Mouse (Mus musculus) gastrocnemius, postnatal 36 days (tissue): ENCODE results near the gene Srms. TPM values are rescaled to one million over a fixed set of nuclear protein-coding genes. Genes with fewer than 3 reads are reported as not detected.
"Not testable (repeated sequence)": the region's sequence is repeated elsewhere in the genome, so short reads cannot be mapped to it uniquely, and the experiment has no call there.

Source experiments
- DNase-seq, 2 experiments: peaks; one replicate each; pipeline ENCODE4 v3.0.0; 2022
- intact Hi-C: fragments of 180-260 bp; cut with DNase I; formaldehyde crosslinking; loops from one replicate; pipeline ENCODE4 v1.15.1; 2025
- total RNA-seq, 2 experiments: library from RNA; stranded (reverse); gene quantifications; 2 replicates each; pipeline ENCODE4 v1.2.3; 2021

Srms gene
- total RNA-seq, 2 experiments from 2014 or later, result 0.22 to 0.38 TPM

DNA sequence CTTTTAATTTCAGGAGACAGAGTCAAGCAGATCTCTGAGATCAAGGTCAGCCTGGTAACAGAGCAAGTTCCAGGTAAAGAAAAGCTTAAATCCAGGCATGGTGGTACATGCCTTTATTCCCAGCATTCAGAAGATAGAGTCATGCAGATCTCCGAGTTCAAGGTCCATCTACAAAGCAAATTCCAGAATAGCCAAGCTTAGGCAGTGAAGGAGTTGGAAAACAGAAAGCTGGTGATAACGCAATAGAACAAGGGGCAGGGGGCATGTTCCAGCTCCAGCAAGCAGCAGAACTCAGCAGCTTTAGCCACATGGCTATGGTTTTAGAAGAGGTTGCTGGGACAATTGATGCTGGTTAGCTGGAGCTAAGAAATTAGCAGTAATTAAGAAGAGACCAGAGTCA, 12.0 kb upstream of the Srms start:
- intact Hi-C loops, result no loop called here

DNA sequence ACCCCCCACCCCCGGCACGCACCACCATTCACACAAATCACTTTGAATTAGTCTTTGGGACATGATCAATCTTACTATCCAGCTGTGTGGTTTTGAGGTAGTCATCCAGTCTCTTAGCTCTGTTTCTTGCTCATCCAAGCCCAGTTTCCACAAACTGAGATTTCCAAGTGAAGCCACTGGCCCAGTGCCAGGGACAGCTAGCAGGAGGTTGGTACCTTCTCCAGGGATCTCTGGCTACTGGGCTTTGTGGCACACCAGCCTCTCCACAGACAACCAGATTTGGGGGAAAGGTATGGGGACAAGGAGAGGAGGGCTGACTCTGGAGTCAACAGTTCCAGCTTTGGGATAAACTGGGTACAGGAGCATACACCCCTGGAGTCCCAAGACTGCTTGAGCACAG, 7.4 kb upstream of the Srms start:
- DNase-seq, result no peak
- intact Hi-C loops, result no loop called here

More for the DNA sequence above, 12.0 kb upstream of the Srms start:
- DNase-seq, result no peak

DNA sequence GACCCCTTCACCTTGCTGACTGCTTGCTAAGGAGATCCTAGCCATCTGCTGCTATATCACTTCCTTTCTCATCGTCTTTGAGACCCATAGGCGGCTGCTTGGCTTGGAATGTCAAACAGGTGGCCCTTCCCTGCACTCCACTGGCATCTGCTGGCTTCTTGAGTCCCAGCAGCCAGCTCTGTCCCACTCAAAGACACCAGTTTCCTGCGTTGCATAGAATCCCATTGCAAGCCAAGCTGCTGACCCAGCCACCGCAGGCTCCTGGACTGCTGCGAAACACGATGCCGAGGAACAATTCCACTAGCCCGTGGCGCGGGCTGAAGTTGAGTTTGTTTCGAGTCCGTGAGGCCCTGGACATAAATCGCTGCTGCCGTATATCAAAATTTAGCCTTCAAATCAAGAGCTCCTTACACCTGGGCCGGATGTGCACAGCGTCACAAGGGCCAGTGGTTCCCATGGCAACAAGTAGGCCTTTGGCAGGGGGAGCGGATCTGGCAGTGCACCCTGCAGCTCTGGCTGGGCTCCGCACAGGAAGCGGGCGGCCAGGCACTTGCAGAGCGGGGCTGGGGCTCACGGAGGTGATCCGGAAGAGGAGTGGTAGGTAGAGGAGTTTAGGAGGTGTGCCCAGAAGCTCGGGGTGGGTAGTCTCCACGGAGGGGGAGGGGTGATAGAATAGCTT, 6.7 kb upstream of the Srms start, which contains the start of gene Fndc11:
Fndc11 (plus strand) TSS at position 476 of the 679 bp plus-strand sequence.
- DNase-seq, result peak; percentile 54 to 60
- intact Hi-C loops, result no loop called here

DNA sequence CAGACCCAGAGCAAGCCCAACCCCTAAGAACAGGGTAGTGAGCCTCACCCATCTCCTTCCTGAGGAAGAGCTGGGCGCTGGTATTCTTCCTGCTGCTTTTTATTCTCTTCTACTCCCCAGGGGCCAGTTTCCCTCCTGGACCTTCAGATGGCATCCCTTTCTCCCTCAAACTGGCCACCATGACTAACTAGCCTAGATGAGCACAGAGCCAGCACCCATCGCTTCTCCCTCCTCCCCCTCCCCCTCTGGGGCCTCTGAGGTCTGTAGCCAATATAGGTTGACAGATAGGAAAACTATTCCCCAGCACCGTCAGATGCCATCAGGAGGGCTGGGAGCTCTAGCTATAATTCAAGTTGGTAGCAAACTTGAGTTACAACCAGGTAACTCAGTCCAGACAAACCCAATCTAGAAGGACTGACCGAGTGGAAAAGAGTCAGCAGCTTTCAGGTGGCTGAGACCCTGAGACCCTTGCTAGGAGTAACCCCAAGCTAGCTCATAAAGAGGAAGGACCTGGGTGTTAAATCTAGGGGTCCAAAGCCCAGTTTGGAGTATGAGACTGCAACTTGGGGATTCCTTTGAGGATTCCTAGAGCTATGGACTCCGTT, 6.0 kb upstream of the Srms start:
- intact Hi-C loops, result no loop called here
- no peak for DNase-seq

DNA sequence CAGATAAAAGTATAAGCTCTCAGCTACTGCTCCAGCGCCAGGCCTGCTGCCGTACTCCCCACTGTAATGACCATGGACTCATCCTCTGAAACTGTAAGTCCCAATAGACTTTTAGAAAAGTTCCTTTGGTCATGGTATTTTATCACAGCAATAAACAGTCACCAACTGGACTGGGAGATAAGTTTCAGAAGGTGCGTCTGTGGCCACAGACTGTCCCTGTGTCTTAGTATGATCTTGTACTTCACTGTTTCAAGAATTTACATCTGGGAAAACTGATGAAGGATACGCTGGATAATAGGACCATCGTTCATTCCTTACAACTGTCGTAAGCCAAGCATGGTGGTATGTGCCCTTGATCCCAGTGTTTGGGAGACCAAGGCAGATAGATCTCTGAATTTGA, 3.1 kb upstream of the Srms start:
- intact Hi-C loops, result no loop called here

DNA sequence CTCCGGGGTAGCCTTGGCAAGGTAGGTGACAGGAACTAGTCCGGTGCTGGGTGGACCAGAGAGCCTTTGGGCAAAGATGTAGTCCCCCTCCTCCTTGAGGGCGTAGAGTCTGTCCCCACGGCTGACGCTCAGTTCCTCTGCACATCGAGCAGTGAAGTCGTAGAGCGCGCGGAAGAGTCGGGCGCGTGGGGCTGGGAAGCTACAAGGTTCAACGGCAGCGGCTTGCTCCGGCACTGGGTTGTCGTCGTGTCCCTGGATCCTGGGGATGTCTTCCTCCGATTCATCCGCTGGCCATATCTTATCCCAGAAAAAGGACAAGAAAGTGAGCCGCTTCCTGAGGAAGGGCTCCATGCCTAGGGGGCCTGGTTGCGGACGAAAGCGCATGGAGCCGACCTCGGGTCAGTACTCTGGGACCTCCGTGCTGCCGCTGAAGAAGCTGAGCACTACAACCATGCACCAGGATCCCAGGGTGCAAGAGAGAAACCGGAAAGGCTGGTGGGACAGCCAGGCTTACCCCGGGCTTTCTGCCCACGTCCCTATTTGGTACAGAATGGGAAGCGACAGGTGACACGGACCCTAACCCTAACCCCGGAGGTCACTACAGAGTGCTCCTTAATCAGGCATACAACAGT, 480 bp downstream of the Srms start:
- no peak for DNase-seq
- intact Hi-C loops, result no loop called here

More for the DNA sequence above, 3.1 kb upstream of the Srms start:
- DNase-seq, result no peak

DNA sequence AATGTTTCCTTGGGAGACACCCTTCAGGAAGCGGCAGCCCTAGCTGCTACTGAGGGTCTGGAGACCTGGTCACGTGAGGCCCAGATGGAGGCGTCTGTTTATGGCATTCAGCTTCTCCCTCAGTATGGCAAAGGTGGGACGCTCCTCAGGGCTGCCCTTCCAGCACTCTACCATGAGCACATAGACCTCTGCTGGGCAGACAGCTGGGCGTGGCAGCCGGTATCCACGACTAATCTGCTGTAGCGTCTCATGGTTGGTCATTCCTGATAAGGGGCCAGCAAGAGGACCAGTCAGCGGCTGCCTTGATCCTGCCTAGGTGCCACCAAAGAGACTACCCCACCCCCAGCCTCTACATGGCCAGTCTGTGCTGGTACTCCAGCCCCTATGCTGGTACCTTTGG, 6.9 kb downstream of the Srms start:
- intact Hi-C loops, result no loop called here

DNA sequence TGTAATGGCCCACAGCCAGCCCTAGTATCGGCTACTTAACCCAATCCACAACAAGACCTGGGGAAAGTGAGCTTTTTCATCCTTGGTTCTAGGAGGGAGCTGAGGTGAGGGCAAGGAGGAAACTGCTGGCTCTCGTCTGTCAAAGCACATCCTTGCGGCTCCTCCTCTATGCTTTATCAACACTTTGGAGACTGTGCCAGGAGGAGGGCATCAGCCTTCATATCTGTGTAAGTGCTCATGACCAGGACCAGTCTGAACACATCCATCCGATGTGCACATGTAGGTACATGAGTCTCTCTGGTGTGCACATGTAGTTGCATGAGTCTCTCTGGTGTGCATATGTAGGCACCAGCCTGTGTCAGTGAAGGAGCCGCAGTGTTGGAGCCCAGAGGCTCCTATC, 7.3 kb downstream of the Srms start:
- DNase-seq, result no peak
- intact Hi-C loops, result no loop called here

More for the DNA sequence above, 6.9 kb downstream of the Srms start:
- no peak for DNase-seq

DNA sequence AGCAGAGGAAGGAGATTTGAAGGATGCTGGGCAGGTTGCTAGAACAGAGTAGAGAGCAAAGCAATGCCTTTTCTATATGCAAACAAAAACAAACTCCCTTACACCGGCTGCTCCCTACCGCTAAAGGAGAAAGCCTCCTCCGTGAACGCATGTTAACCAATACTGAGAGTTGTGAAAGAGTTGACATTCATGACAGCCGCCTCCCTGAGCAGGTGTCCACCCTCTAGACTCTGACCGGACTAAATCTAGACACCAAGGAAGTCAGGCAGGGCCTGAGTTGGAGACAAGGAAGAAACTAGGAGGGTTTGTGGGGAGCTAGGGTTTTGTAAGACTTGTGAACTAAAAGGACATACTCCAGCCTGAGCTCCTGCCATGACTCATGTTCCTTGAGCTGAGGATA, 10.1 kb downstream of the Srms start:
- no peak for DNase-seq
- intact Hi-C loops, result no loop called here

DNA sequence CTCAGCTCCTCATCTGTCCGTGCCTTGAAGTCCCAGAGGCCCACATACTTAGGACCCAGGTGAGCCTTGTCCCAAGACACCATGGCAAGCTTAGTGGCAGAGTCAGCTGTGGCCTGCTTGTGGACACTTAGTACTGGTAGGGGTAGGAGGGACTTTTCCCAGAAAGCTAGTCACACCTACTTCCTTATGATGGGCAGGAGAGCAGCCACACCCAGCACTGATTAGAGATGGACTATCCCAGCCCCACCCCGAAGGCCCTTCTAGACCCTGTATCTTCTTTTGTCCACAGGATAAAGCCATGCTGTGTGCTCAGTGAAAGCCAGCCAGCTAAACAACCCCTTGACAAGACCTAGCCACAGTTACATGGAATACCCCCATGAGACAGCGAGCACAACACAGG, 10.6 kb downstream of the Srms start, which contains the start of gene Ptk6:
Ptk6 (minus strand) TSS at position 368 of the 400 bp plus-strand sequence.
- DNase-seq, result no peak

DNA sequence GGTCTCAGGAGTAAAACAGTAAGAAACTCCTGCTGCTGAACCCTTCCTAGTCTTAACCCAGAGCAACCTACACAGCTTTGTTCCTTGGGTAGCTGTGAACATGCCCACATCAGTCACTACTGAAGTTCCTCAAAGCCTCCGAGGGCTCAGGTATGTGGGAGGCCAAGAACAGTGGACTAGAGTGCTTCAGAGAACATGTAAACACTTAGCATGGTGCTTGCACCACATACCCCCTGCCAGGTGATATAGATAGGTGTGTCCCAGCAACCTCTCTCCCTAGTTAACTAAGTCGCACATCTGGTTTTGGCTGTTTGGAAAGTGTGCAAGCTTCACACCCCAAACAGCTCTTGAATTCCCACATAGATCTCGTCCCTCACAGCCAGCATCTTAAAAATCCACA, 11.4 kb downstream of the Srms start:
- intact Hi-C loops, result no loop called here
- DNase-seq, result no peak

More for the DNA sequence above, 10.6 kb downstream of the Srms start, which contains the start of gene Ptk6:
- intact Hi-C loops, result no loop called here

DNA sequence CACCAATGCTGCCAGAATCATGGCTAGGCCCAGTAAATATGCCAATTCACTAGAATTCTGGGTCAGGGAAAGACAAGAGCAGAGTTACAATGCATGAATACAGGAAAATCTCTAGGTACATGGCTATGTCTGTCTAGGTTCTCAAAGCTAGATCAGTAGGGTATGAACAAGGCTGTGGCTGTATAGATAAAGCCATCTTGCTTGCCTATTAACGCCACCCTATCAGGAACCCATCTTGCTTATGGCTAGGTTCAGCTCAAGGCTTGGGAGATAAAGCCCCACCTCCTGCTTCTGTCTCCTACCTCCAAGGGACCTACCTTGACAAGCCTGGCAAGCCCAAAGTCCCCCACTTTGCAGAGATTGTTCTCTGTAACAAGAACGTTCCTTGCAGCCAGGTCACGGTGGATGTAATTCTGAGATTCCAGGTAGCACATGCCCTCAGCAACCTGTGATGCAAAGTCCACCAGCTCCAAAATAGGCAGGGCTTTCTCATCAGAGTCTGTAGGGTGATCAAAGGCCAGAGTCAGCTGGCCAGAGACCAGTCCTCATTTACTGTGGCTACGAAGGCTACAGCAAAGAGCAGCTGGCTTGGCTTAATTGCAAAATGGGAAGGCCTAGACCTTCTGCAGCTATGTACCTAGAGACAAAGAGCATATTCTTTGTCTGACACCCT, 16.2 kb downstream of the Srms start:
- no peak for DNase-seq
- intact Hi-C loops, result no loop called here

DNA sequence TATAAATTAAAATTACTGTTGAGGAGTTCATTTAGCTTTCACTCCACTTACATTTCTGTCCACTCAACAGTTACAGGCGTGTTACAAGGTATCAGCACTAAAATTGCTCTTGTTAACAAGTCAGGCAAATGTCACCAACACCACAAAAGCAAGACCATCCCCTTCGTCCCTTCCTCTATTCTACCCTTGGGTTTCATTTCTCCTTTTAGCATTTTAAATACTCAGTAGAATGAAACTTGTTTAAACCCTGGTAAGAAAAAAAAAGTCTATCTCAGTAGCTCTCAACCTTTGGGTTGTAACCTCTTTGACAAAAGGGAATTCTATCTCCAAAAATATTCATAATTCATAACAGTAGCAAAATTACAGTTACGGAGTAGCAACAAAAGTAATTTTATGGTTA, 19.9 kb downstream of the Srms start:
- intact Hi-C loops, result no loop called here
- no peak for DNase-seq

DNA sequence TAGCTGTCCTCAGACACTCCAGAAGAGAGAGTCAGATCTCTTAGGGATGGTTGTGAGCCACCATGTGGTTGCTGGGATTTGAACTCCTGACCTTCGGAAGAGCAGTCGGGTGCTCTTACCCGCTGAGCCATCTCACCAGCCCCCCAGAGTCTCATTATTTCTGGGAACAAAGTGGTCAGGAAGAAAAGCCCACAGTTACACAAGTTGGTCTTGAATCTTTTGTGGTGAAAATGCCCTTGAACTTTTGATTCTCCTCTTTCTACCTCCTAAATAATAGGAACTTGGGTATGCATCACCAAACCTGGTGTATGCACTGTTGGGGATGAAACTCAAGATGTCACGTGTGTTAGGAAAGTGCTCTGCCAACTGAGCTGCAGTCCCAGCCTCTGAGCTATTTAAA, 21.0 kb downstream of the Srms start:
- intact Hi-C loops, result no loop called here

DNA sequence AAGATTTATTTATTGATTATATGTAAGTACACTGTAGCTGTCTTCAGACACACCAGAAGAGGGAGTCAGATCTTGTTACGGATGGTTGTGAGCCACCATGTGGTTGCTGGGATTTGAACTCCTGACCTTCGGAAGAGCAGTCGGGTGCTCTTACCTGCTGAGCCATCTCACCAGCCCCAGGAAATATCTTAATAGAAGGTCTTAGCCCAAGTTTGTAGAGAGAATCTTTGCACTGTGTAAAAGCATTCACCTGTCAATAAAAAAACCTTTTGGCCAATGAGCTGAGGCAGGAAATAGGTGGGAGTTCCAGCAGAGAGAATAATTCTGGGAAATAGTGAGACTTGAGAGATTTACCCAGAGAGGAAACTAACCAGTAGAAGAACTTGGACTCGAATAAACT, 21.6 kb downstream of the Srms start:
- DNase-seq, intact Hi-C loops: not testable (repeated sequence)

More for the DNA sequence above, 21.0 kb downstream of the Srms start:
- no peak for DNase-seq

DNA sequence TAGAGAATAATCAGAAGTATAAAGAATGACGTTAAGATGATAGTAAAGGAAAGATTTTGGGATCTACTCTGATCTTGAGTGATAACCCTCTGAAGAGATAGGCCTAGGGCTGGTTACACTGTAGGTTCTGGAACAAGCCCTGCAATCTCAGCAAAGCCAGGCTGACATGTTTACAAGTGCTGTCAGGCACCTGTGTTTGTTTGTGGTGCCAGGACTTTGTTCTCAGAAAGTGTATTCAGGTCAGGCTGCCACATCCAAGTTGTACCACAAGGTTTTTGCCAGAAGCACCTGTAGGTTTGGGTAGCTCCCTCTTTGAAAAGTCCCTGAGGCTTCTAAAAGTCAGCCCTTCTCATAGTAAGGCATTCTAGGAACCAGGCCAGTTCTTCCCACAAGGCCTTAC, 23.7 kb downstream of the Srms start:
- intact Hi-C loops, result loop anchor here (10.0 kb wide), 1 partner anchor 405 kb away; the partner anchor contains the start of genes Prpf6, Samd10 and Zfp512b
- DNase-seq, result no peak

DNA sequence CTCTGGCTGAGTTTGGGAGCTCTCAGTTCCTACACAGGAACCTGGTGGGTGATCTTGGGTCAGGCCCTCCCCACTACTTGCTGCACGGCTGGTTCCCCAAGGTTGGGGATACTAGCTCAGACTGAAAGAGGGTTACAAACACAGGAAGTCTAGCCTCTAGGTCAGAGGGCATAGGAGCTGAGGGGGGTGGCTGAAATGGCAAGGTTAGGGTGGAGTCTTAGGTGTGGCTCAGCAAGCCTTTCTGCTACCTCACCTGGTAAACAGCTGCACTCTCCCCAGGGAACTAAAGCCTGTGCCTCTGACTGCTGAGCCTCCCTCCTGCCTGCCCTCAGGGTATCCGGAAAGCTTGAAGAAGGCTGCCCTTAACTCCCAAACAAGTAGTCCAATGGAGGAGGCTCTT, 24.3 kb downstream of the Srms start:
- DNase-seq, result no peak
- intact Hi-C loops, result loop anchor here (10.0 kb wide), 1 partner anchor 406 kb away; the partner anchor contains the start of genes Prpf6, Samd10 and Zfp512b

DNA sequence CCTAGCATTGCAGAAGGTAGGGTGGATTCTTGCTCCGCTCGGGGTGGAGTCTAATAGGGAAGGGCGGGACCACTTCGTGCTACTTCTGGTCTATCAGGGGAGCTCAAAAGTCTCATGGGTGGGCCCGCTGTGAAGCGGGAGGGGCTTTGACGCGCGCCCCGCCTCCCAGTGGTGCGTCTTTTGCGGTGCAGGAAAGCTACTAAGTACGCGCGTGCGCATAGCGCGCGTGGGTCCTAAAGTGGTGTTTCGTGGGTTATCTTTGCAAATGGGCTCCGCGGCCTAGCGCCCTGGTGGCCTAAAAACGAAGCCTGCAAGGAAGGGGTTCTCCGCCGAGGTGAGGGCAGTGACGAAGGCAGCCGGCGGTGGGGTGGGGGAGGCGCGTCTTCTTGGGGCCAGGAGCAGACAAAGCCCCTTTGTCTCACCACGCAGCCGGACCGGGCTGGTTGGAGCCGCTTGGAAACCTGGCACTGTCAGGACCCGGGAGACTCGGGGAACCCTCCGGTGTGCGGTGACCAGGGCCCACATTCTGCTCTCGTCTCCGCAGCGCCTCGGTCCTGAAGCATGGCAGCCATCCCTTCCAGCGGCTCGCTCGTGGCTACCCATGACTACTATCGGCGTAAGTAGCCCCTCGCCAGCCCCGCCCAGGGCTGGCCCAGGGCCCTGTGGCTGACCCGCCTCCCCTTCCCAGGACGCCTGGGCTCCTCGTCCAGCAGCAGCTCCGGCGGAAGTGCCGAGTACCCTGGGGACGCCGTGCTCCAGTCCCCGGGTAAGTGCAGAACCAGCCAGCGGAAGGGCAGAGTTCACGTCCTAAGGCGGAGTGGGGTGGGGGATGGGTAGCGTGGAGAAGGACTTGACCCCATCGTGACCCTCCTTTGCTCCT, 25.6 kb downstream of the Srms start, which contains the start of gene Ppdpf:
Ppdpf (plus strand) TSS at position 127 of the 880 bp plus-strand sequence.
- intact Hi-C loops, result loop anchor here (10.0 kb wide), 1 partner anchor 407 kb away; the partner anchor contains the start of genes Prpf6, Samd10 and Zfp512b
- peak; percentile 89 to 90 for DNase-seq

DNA sequence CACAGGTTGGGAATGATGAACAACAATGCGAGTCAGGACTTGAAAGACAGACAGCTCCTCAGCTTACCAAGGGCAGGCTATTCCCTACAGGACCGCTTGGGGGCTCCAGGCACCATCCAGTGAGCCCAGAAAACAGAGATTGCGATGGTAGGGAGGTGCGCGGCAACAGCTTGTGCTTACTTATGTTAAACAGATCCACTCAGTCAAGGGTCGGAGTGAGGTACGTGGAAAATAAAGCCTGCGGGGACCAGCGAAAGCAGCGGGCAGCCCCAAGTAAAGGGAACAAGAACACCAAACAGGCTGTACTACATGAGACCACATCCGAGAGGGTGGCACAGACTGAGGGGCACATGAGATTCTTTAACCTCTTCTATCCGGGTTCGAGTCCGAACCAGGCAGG, 26.4 kb downstream of the Srms start:
- DNase-seq, result peak; percentile 78 to 81
- intact Hi-C loops, result loop anchor here (10.0 kb wide), 1 partner anchor 408 kb away; the partner anchor contains the start of genes Prpf6, Samd10 and Zfp512b
